Mouse (Mus musculus): ENCODE measurements around the gene Cdc37l1. TPM values are rescaled to one million over a fixed set of nuclear protein-coding genes. Genes with fewer than 3 reads are reported as not detected.

Gene Cdc37l1
- polyA plus RNA-seq, 1 experiment from 2014 or later, result 58.5 TPM

Other genes starting within 250 kb of the Cdc37l1 start
- gene Slc1a1, start 155.3 kb upstream of the Cdc37l1 start, polyA plus RNA-seq (2016; fragmentation: Nextera tagmentation; extraction: Ambion mirVana), result 5.9 and 7.8 TPM in 2 replicates
- 9.9 and 10.6 TPM in 2 replicates for gene Plpp6, start 26.4 kb upstream of the Cdc37l1 start, polyA plus RNA-seq (2016; fragmentation: Nextera tagmentation; extraction: Ambion mirVana)
- gene 4430402I18Rik, start 22.6 kb upstream of the Cdc37l1 start, polyA plus RNA-seq (2016; fragmentation: Nextera tagmentation; extraction: Ambion mirVana), result 0.81 and 1.1 TPM in 2 replicates
- 69.3 and 75.5 TPM in 2 replicates for gene Ak3, start 57.6 kb downstream of the Cdc37l1 start, polyA plus RNA-seq (2016; fragmentation: Nextera tagmentation; extraction: Ambion mirVana)
- gene Rcl1, start 111.0 kb downstream of the Cdc37l1 start, polyA plus RNA-seq (2016; fragmentation: Nextera tagmentation; extraction: Ambion mirVana), result 33.0 and 37.7 TPM in 2 replicates